Mouse (Mus musculus): ENCODE measurements around the gene Ptprm.

- TF ChIP-seq CTCF (IDR thresholded peaks at IDR 0.05; ENCODE audit: borderline replicate concordance, control insufficient read depth, extremely low read depth, insufficient read depth, low read length, poor library complexity) (no peak), POLR2A (IDR thresholded peaks at IDR 0.05; ENCODE audit: control insufficient read depth, extremely low read depth, insufficient read depth, low read length, poor library complexity) (no peak)
Observed at GRCm38 (mm10) chr17:66991815-66992214, 362.4 kb downstream of the Ptprm start.

All from thymus, adult 2 months (tissue).